Mouse (Mus musculus) frontal cortex, postnatal 25 days (tissue): ENCODE data around the gene Nup107.

ENCODE experiments used
- DNase-seq, 2 experiments: peaks; one replicate each; pipeline ENCODE4 v3.0.0; 2022; ENCODE audit warnings: low spot score in 2 of 2

The Nup107 gene

DNA sequence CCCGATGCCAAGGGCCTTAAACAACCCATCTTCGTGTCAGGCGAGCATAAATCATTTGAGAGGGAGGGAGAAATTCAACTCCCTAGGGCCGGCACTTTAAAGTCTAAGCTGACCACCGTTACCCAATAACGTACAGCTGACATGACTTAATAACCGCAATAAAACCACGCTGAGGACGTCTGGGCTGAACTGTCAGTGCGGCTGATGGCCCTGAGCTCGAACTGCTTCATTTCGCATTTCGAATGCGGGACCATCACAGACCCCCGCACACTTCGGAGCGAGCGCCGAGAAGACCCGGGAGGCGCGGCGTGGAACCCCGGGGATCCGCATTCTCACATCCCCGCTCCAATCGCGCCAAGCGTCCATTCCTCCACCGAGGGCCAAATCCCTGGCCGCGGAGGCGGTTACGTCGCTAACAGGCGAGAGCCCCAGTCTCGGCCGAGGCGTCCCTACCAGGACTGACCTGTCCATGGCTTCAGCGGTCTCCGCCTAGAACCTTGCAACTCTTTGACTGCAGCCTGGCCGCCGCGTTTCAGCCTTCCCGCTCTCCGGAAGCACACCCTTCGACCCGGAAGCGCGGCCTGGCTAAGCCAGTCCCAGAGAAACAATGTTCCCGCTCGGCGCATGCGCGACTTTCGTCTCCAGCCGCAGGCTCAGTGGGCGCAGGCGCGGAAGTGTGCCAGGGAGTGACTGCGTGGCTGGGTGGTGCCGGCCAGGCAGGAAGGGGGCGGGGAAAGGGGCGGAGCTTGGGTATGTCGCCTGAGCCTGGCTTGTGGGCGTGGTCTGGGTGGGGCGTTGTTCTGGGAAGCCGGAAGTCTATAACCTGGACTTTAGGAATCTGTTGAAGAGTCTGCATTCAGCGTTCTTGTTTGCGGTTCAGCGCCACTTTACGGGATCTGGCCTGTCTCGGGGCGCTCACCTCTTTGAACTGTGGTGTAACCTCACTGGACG, at the start of gene Nup107:
Gene Nup107, minus strand, starts transcription at position 565 of the 951 bp plus-strand sequence.
- peak; percentile 100 for DNase-seq

DNA sequence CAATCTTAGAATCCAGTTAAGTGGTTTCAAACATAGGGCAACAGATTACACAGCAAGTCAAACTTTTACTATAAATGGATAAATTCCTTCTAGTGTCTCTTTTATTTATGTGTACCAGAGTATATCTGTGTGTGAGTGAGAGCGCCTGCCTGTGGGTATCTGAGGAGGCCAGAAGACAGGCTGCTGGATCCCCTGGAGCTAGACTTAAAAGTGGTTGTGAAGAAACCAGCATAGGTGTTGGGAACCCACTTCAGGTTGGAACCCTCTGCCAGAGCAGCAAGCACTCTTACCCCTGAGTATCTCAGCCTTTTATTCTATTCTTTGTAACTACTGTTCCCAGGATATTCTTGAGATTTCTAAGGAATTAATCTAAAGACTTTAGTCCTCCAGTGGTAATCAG, 49.3 kb upstream of the Nup107 start:
- DNase-seq: no peak

DNA sequence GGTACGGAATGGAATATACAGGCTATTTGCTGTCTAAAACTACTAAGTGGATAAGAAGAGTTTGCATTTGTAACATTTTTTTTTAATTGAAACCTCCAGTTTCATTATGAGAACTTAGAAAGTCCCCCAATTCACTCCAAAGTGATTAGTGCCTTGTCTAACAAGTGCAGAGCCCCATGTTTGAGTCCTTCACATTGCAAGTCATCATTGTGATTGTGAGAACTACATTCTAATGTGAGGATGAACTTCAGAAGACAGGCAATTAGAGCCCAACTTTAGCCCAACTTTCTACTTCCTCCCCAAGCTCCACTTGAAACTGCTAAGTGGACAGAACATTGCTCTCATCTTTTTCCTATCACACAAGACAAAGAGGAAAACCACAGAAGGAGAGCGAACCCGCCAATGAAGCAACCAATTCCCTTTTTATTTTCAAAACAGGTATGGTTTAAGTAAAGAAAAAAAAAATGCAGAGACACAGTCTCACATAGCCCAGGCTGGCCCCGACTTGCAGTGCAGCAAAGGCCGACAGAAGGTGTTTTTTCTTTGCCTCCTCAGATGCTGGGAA, 48.0 kb upstream of the Nup107 start:
- DNase-seq: no peak

- DNase-seq: no peak
Measured at GRCm38 (mm10) chr10:117839737-117840136, 47.2 kb upstream of the Nup107 start.

- DNase-seq: no peak
Measured at GRCm38 (mm10) chr10:117838924-117839323, 46.4 kb upstream of the Nup107 start.

DNA sequence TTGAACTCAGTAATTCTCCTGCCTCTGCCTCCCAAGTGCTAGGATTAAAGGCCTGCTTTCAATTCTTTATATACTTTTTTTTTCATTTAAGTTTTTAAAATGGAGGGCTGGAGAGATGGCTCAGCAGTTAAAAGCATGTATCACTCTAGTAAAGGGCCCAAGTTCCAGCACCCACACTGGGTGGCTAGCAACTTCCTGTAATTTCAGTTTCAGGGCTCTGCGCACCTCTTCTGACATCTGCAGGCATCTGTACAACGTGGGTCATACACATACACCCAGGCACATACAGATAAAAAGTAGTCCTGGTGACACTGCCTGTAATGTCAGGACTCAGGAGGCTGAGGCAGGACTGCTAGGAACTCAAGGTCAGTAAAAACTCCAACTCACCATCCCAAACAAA, 43.8 kb upstream of the Nup107 start:
- DNase-seq: no peak

GRCm38 (mm10) chr10:117835453-117835852, 42.9 kb upstream of the Nup107 start:
- DNase-seq: no peak

- DNase-seq: no peak
Measured at GRCm38 (mm10) chr10:117830797-117831196, 38.3 kb upstream of the Nup107 start.

GRCm38 (mm10) chr10:117829472-117830155, 37.1 kb upstream of the Nup107 start:
- DNase-seq: no peak

- no peak for DNase-seq
Measured at GRCm38 (mm10) chr10:117829022-117829421, 36.5 kb upstream of the Nup107 start.

- no peak for DNase-seq
Measured at GRCm38 (mm10) chr10:117828536-117828935, 36.0 kb upstream of the Nup107 start.

GRCm38 (mm10) chr10:117824647-117825046, 32.1 kb upstream of the Nup107 start:
- DNase-seq: no peak

- DNase-seq: no peak
Measured at GRCm38 (mm10) chr10:117824139-117824538, 31.6 kb upstream of the Nup107 start.

DNA sequence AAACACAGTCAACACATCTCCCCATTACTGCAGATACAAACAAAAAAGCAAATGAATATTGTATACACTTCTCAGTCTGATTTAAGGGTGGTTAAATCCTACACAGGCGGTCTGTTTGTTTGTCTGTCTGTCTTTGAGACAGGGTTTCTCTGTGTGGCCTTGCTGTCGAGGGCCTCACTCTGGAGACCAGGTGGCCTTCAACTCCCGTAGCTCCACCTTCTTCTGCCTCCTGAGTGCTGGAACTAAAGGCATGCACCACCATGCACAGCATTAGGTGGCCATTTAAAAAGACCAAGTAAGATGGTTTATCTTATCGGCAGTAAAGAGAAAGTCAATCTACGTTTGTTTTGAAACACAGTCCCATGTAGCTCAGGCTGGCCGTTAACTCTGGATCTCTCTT, 30.8 kb upstream of the Nup107 start:
- no peak for DNase-seq

DNA sequence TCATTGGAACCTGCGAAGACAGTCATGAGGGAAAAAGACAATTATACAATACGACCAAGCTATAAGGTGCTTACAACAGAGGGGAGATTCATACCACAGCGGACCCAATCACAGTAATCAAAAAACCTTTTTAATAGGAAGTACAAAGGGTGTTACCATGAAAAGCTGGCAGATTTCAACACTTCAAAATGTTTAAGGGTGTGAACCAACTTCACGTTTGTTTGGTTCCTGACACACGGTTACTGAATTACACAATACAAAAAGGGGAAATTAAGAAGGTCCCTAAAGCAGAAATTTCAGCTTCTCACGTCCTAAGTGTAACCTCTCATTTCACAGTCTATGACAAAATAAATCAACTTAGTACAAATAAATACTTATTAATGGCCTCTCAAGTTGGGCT, 26.1 kb upstream of the Nup107 start:
- no peak for DNase-seq

DNA sequence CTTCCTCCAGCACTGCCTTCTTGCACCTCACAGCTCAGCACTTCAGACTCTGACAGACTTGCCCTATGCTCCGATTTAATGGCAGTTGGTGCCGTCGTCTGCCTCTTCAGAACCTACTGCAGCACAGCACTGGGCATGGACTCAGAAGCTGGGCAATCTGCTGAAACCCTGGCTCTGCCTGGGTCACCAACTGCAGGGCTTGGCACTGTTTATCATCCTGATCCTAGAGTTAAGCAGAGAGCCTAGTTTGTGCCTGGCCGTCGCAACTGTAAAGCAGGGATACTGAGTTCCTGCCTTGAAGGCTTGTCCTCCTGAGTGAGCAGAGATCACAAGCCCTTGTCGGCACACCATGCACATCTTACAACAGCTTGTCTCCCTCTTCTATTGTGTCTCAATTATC, 24.2 kb upstream of the Nup107 start:
- DNase-seq: no peak

- no peak for DNase-seq
Measured at GRCm38 (mm10) chr10:117812501-117812900, 20.0 kb upstream of the Nup107 start.

DNA sequence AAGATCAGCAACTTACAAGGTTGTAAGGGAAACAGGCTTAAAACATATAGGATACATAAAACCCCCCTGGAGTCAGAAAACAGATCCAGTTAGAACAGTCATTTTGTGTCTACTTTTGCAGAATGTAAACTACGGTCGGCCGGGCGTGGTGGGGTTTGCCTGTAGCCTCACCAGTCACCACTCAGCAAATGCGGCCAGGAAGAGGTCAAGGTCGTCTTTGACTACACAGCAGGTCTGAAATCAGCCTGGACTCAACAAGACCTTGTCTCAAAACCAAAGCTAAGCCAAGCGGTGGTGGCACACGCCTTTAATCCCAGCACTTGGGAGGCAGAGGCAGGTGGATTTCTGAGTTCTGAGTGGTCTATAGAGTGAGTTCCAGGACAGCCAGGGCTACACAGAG, 19.1 kb upstream of the Nup107 start:
- DNase-seq: no peak

GRCm38 (mm10) chr10:117810506-117810905, 18.0 kb upstream of the Nup107 start:
- DNase-seq: no peak

GRCm38 (mm10) chr10:117808068-117808467, 15.6 kb upstream of the Nup107 start:
- DNase-seq: no peak

DNA sequence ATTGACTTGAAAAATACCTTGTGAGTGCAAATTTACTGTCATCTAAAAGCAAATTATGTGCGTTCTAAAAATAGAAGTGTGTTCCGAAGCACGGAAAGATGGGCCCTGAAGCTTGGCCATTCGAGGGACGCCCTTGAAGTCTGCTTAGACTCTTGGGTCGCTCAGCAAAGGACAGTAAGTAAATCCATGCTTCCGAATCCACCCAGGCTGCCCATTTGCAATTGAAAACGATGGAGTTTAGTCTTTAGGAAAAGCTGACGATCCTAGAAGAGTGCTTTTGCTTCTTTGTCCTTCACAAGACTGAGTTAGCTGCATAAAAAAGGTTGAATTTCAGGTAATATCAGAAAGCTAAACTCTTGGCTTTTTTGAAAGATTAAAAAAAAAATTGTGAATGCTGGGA, 13.4 kb upstream of the Nup107 start:
- DNase-seq: no peak
